ENCODE assay signal across 9 mouse cellular contexts in genomic region chr11:60247753-60248550, GRCm38 (mm10). TPM values are rescaled to one million over a fixed set of nuclear protein-coding genes. Genes with fewer than 3 reads are reported as not detected.
DNase-seq lines count a peak whose midpoint lies in the region; ATAC-seq lines count a peak whose summit lies in the region.
"Had no signal": no experiment of that assay in that cellular context is flagged by ENCODE, and none has a peak within 500 bp of the region (broad histone marks: within the 10 kb centered on the region; RNA-seq: fewer than 3 reads in every experiment).

No protein-coding gene starts in this region.

- no peaks in the 10 kb centered on the region for H3K27me3 ChIP-seq in heart, embryonic 16.5 days (ENCODE audit: control insufficient read depth, insufficient read depth, low read length)
- H3K27me3 ChIP-seq in embryonic facial prominence, embryonic 15.5 days, result no peaks in the 10 kb centered on the region
- H3K27me3 ChIP-seq in midbrain, embryonic 15.5 days (replicated peaks), result no peaks in the 10 kb centered on the region

- no peak overlapping the region for H3K4me2 ChIP-seq in heart, embryonic 16.5 days (ENCODE audit: low read depth, low read length)
- no peak overlapping the region for H3K4me2 ChIP-seq in embryonic facial prominence, embryonic 15.5 days (replicated peaks)
- H3K4me2 ChIP-seq in midbrain, embryonic 15.5 days, result no peak overlapping the region
- H3K4me2 ChIP-seq: lung, embryonic 14.5 days had no signal

- H3K4me3 ChIP-seq in heart, embryonic 16.5 days (ENCODE audit: low read length), result no peak overlapping the region
- no peak overlapping the region for H3K4me3 ChIP-seq in embryonic facial prominence, embryonic 15.5 days (replicated peaks)
- no peak overlapping the region for H3K4me3 ChIP-seq in midbrain, embryonic 15.5 days

- H3K4me1 ChIP-seq in heart, embryonic 16.5 days (ENCODE audit: control insufficient read depth, insufficient read depth, low read length), result peaks cover 14% of the 10 kb centered on the region
- peaks cover 18% of the 10 kb centered on the region for H3K4me1 ChIP-seq in embryonic facial prominence, embryonic 15.5 days
- peaks cover 16% of the 10 kb centered on the region for H3K4me1 ChIP-seq in midbrain, embryonic 15.5 days

- peaks cover 5% of the 10 kb centered on the region; the same call in 1 of the 2 replicates for H3K36me3 ChIP-seq in heart, embryonic 16.5 days (ENCODE audit: control insufficient read depth, insufficient read depth)
- peaks cover 35% of the 10 kb centered on the region for H3K36me3 ChIP-seq in embryonic facial prominence, embryonic 15.5 days
- H3K36me3 ChIP-seq in midbrain, embryonic 15.5 days (replicated peaks), result 0 out of 2 replicates have a peak, but pooled peaks cover 6% of the 10 kb centered on the region

- no peak for DNase-seq in heart, adult 8-10 months (ENCODE audit: low spot score)
- DNase-seq in right cerebral cortex, adult 18-20 months, result peak; percentile 39
- no peak for DNase-seq in right cerebral cortex, postnatal 4 days
- DNase-seq in kidney, postnatal 14 days, result no peak
- no peak for DNase-seq in heart, adult 18-20 months

- H3K9me3 ChIP-seq in heart, embryonic 16.5 days (replicated peaks; ENCODE audit: control insufficient read depth, low read length), result no peaks in the 10 kb centered on the region
- H3K9me3 ChIP-seq in embryonic facial prominence, embryonic 15.5 days (replicated peaks), result no peaks in the 10 kb centered on the region
- no peaks in the 10 kb centered on the region for H3K9me3 ChIP-seq in midbrain, embryonic 15.5 days

- H3K9ac ChIP-seq in heart, embryonic 16.5 days (ENCODE audit: low read length), result no peak overlapping the region
- H3K9ac ChIP-seq in embryonic facial prominence, embryonic 15.5 days, result no peak overlapping the region
- H3K9ac ChIP-seq in midbrain, embryonic 15.5 days, result no peak overlapping the region
- H3K9ac ChIP-seq: lung, embryonic 14.5 days had no signal

- no peak for ATAC-seq in heart, embryonic 16.5 days (replicated peaks; ENCODE audit: extremely low read depth, insufficient read depth, low FRiP score)
- no peak for ATAC-seq in embryonic facial prominence, embryonic 15.5 days (ENCODE audit: insufficient number of reproducible peaks, low FRiP score, low TSS enrichment, low read depth)
- ATAC-seq in midbrain, embryonic 15.5 days (replicated peaks), result no peak

- peak overlapping the region; percentile 49; the same call in 1 of the 2 replicates for H3K27ac ChIP-seq in heart, embryonic 16.5 days (ENCODE audit: low read length)
- 0 out of 2 replicates have a peak overlapping the region, but pooled peaks have one; percentile 24 for H3K27ac ChIP-seq in embryonic facial prominence, embryonic 15.5 days (replicated peaks)
- H3K27ac ChIP-seq in midbrain, embryonic 15.5 days, result peak overlapping the region; percentile 69

- 56% methylated on average over 5 of the region's 5 CpGs for WGBS in heart, embryonic 16.5 days
- WGBS in embryonic facial prominence, embryonic 15.5 days, result 34% methylated on average over 5 of the region's 5 CpGs
- 41% methylated on average over 5 of the region's 5 CpGs for WGBS in midbrain, embryonic 15.5 days

RNA-seq across cellular contexts. Expression of gene Srebf1, which starts 25.6 kb away (rescaled TPM):
- polyA plus RNA-seq in heart, embryonic 16.5 days (2015; fragmentation: Nextera tagmentation; extraction: Ambion mirVana), result 36.1 and 47.0 TPM in 2 replicates
- total RNA-seq in heart, adult 8-10 months (2022), result 10 to 100 TPM; 31.0 to 42.3 (median 36.5) TPM
- 76.7 and 78.1 TPM in 2 replicates for polyA plus RNA-seq in embryonic facial prominence, embryonic 15.5 days (2015; fragmentation: Nextera tagmentation; extraction: Ambion mirVana)
- polyA plus RNA-seq in midbrain, embryonic 15.5 days (2015; fragmentation: Nextera tagmentation; extraction: Ambion mirVana), result 37.0 and 38.3 TPM in 2 replicates
- 10 to 100 TPM; 25.7 to 36.6 TPM for total RNA-seq in heart, adult 18-20 months (2021)
